Mouse (Mus musculus) ES-E14 (cell line): ENCODE measurements around the gene Ptgdr2. TPM values are rescaled to one million over a fixed set of nuclear protein-coding genes. Genes with fewer than 3 reads are reported as not detected.

Experiments
- DNase-seq: peaks from one replicate; pipeline ENCODE4 v3.0.0-alpha.2; 2013; ENCODE audit warnings: low read depth, low spot score
- H3K27ac ChIP-seq: 2 replicates; pipeline ENCODE4 v1.5.1; 2012; ENCODE audit warnings: low read depth, mild to moderate bottlenecking, low read length, moderate library complexity, mixed read lengths; ENCODE audit not compliant: poor library complexity, insufficient read depth, severe bottlenecking
- H3K36me3 ChIP-seq: 2 replicates; pipeline ENCODE4 v1.6.1; 2012; ENCODE audit warnings: mild to moderate bottlenecking, low read length, moderate library complexity, mixed read lengths; ENCODE audit not compliant: control insufficient read depth, poor library complexity, insufficient read depth, severe bottlenecking
- H3K4me1 ChIP-seq, 2 experiments: fragments of 150-350 bp in 1 of 2; sonication (generic) in 1 of 2; 2 replicates each; pipeline ENCODE4 v1.6.1; 2012; ENCODE audit warnings: low read length in 2 of 2, mild to moderate bottlenecking in 1 of 2, mixed read lengths in 1 of 2; ENCODE audit not compliant: control insufficient read depth in 2 of 2, insufficient read depth in 2 of 2, poor library complexity in 1 of 2
- H3K4me3 ChIP-seq, 2 experiments: fragments of 150-350 bp in 1 of 2; sonication (generic) in 1 of 2; 2 replicates each; pipeline ENCODE4 v1.5.1; 2012; ENCODE audit warnings: low read length in 2 of 2, low read depth in 1 of 2, mild to moderate bottlenecking in 1 of 2, mixed read lengths in 1 of 2; ENCODE audit not compliant: insufficient read depth in 1 of 2, poor library complexity in 1 of 2, severe bottlenecking in 1 of 2
- H3K9ac ChIP-seq: 2 replicates; pipeline ENCODE4 v1.6.1; 2012; ENCODE audit warnings: low read depth, mild to moderate bottlenecking, low read length, mixed read lengths; ENCODE audit not compliant: poor library complexity, insufficient read depth, severe bottlenecking
- H3K9me3 ChIP-seq: fragments of 150-350 bp; sonication (generic); 2 replicates; pipeline ENCODE4 v1.6.1; 2012; ENCODE audit warnings: low read depth, mild to moderate bottlenecking, low read length; ENCODE audit not compliant: control insufficient read depth, insufficient read depth
- CHD2 ChIP-seq: IDR thresholded peaks from 2 replicates; pipeline ENCODE4 v1.6.1; 2014; ENCODE audit warnings: mild to moderate bottlenecking, low read depth, low read length, inconsistent platforms
- HCFC1 ChIP-seq: IDR thresholded peaks from 2 replicates; pipeline ENCODE4 v1.6.1; 2012; ENCODE audit warnings: low read length, inconsistent platforms, borderline replicate concordance; ENCODE audit not compliant: insufficient read depth
- MAFK ChIP-seq: IDR thresholded peaks from 2 replicates; pipeline ENCODE4 v1.6.1; 2014; ENCODE audit warnings: mild to moderate bottlenecking, low read depth, low read length, inconsistent platforms; ENCODE audit not compliant: insufficient read depth
- ZC3H11A ChIP-seq: IDR thresholded peaks from 2 replicates; pipeline ENCODE4 v1.6.1; 2012; ENCODE audit warnings: low read depth, mild to moderate bottlenecking, inconsistent platforms, low read length, borderline replicate concordance
- ZNF384 ChIP-seq: IDR thresholded peaks from 2 replicates; pipeline ENCODE4 v1.6.1; 2012; ENCODE audit warnings: low read depth, low read length, inconsistent platforms
- in situ Hi-C, 2 experiments: fragments of 600-800 bp; cut with MboI; formaldehyde crosslinking; loops; one replicate each; pipeline ENCODE4 v1.15.1; 2025; ENCODE audit warnings: low sequenced_read_pairs in 2 of 2, inconsistent platforms in 1 of 2; ENCODE audit not compliant: unreplicated experiment in 2 of 2
- total RNA-seq: library from RNA; depleted of rRNA; stranded (reverse); fragments of 300-350 nt; gene quantifications from 2 replicates; pipeline ENCODE4 v1.2.3, GENCODE M21; 2012

Ptgdr2 gene
- total RNA-seq, 1 experiment: 0.67 TPM

DNA sequence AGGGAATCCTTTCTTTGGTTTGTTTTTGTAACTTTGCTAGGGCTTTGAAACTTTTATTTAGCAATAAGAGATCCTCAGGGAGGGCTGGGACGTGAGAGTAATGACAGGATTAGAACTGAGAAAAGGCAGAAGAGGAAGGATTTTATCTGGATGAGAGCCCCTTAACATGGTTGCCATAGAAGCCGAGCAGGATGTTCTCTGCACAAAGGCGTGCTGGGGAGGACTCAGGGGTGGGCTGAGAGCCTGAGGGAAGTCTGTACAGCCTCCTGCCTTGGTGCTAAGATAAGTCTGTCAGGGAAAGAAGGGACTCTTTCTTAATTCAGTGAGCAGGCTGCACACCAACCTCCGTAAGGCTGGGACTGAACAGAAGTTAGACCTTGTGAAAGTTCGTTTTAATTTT is 1.9 kb upstream of the Ptgdr2 start:
- TF ChIP-seq ZNF384 (no peak), MAFK (no peak)
- H3K27ac ChIP-seq: no peak overlapping the region
- H3K4me3 ChIP-seq: no peak overlapping the region
- no peaks in the 10 kb centered on the region for H3K36me3 ChIP-seq
- in situ Hi-C loops: no loop called here
- peaks cover 0 to 2% of the 10 kb centered on the region in 2 experiments; a peak in 2 of 4 replicates for H3K4me1 ChIP-seq
- H3K9me3 ChIP-seq: no peaks in the 10 kb centered on the region
- no peak for DNase-seq
- no peak overlapping the region for H3K9ac ChIP-seq

DNA sequence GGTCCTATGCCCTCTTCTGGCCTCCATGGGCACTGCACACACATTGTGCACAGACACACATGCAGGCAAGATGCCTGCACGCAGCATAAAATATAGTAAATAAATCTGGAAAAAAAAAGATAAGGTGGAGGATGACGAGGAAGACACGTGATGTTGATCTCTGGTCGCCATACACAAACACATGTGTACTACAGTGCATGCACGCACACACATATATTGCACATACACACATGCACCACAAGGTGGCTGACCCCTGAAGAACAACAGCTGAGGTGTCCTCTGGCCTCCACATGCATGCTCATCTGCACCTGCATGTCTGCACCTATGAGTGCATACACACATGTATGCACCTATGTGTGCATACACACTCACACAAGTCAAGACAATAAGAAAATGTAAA is 883 bp upstream of the Ptgdr2 start:
- DNase-seq: no peak
- no peaks in the 10 kb centered on the region for H3K36me3 ChIP-seq
- peaks cover 0 to 10% of the 10 kb centered on the region in 2 experiments; a peak in 2 of 4 replicates for H3K4me1 ChIP-seq
- H3K9ac ChIP-seq: no peak overlapping the region
- no peak overlapping the region for H3K27ac ChIP-seq
- TF ChIP-seq ZC3H11A (peak; percentile 28; the same call in 1 of the 2 replicates), CHD2 (no peak)
- in situ Hi-C loops: no loop called here
- no peaks in the 10 kb centered on the region for H3K9me3 ChIP-seq
- H3K4me3 ChIP-seq: no peak overlapping the region

DNA sequence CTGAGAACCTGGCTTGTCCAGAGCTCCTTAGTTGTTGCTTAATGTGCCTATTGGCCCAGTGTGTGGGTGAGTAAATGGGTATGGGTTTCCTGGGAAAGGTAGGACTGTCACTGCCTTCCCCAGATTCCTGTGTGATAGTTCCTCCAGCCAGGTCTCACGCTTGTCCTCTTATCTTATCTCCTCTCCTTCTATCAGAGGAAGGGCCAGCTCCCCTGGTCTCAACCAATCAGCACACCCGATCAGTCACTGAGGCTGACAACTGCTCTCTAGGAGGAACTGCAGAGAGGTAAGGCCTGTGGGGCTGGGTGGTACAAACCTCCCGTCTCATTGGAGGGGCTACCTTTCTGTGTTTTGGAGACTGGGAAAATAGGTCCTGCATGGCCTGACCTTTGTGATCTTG is 1.8 kb downstream of the Ptgdr2 start:
- in situ Hi-C loops: no loop called here
- Histone ChIP-seq H3K4me3 (no peak overlapping the region), H3K36me3 (peaks cover 21% of the 10 kb centered on the region)

DNA sequence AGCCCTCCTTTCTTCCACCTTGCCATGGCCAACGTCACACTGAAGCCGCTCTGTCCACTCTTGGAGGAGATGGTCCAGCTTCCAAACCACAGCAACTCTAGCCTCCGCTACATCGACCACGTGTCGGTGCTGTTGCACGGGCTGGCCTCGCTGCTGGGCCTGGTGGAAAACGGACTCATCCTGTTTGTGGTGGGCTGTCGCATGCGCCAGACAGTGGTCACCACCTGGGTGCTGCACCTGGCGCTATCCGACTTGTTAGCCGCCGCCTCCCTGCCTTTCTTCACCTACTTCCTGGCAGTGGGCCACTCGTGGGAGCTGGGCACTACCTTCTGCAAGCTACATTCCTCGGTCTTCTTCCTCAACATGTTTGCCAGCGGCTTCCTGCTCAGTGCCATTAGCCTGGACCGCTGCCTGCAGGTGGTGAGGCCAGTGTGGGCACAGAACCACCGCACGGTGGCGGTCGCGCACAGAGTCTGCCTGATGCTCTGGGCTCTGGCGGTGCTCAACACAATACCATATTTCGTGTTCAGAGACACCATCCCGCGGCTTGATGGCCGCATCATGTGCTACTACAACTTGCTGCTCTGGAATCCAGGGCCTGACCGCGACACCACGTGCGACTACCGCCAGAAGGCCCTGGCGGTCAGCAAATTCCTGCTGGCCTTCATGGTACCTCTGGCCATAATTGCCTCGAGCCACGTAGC is 3.3 kb downstream of the Ptgdr2 start:
- Histone ChIP-seq H3K4me1 (peaks cover 2 to 10% of the 10 kb centered on the region in 2 experiments; a peak in 2 of 4 replicates), H3K9me3 (no peaks in the 10 kb centered on the region), H3K27ac (peak overlapping the region; percentile 3; the same call in 1 of the 2 replicates), H3K36me3 (peaks cover 35% of the 10 kb centered on the region), H3K4me3 (peak overlapping the region; percentile 48 to 59), H3K9ac (peak overlapping the region; percentile 67)
- in situ Hi-C loops: no loop called here
- TF ChIP-seq ZC3H11A: no peak
- no peak for TF ChIP-seq MAFK
- no peak for TF ChIP-seq CHD2
- TF ChIP-seq HCFC1: no peak
- no peak for TF ChIP-seq ZNF384
- DNase-seq: peak; percentile 62

More for the DNA sequence above, 1.8 kb downstream of the Ptgdr2 start:
- Histone ChIP-seq H3K27ac (no peak overlapping the region), H3K4me1 (peaks cover 2 to 10% of the 10 kb centered on the region in 2 experiments; a peak in 2 of 4 replicates), H3K9me3 (no peaks in the 10 kb centered on the region), H3K9ac (no peak overlapping the region)
- DNase-seq: no peak
- TF ChIP-seq HCFC1: no peak
- no peak for TF ChIP-seq CHD2
- TF ChIP-seq ZNF384: no peak
- no peak for TF ChIP-seq MAFK
- no peak for TF ChIP-seq ZC3H11A
